Mouse (Mus musculus): ENCODE results near the gene Card19. TPM values are rescaled to one million over a fixed set of nuclear protein-coding genes. Genes with fewer than 3 reads are reported as not detected.
A peak's percentile ranks its signal among the peaks of the same experiment; 100 is the strongest.

Gene Card19
- polyA plus RNA-seq, 1 experiment from 2014 or later: 36.8 TPM

GRCm38 (mm10) chr13:49180274-49180673 lies 35.6 kb downstream of the Card19 start:
- H3K4me1 ChIP-seq: 0 out of 2 replicates have a peak, but pooled peaks cover 10% of the 10 kb centered on the region
- no peaks in the 10 kb centered on the region for H3K27me3 ChIP-seq
- no peaks in the 10 kb centered on the region for H3K36me3 ChIP-seq
- WGBS: 86% methylated on average over 5 of the region's 5 CpGs
- H3K4me2 ChIP-seq (replicated peaks): no peak overlapping the region
- no peak overlapping the region for H3K4me3 ChIP-seq
- H3K9me3 ChIP-seq (replicated peaks): 0 out of 2 replicates have a peak, but pooled peaks cover 3% of the 10 kb centered on the region
- no peak for ATAC-seq (ENCODE audit: low FRiP score)
- no peak overlapping the region for H3K9ac ChIP-seq
- H3K27ac ChIP-seq: no peak overlapping the region

GRCm38 (mm10) chr13:49178839-49179585 lies 36.8 kb downstream of the Card19 start:
- Histone ChIP-seq H3K27ac (peak overlapping the region; percentile 36; the same call in 1 of the 2 replicates), H3K9me3 (replicated peaks) (0 out of 2 replicates have a peak, but pooled peaks cover 2% of the 10 kb centered on the region)
- peak; percentile 70 for ATAC-seq (ENCODE audit: low FRiP score)

GRCm38 (mm10) chr13:49175509-49175908 lies 40.3 kb downstream of the Card19 start:
- Histone ChIP-seq H3K36me3 (no peaks in the 10 kb centered on the region), H3K4me1 (0 out of 2 replicates have a peak, but pooled peaks cover 8% of the 10 kb centered on the region), H3K9ac (no peak overlapping the region), H3K4me3 (no peak overlapping the region), H3K9me3 (replicated peaks) (no peaks in the 10 kb centered on the region), H3K27me3 (0 out of 2 replicates have a peak, but pooled peaks cover 3% of the 10 kb centered on the region), H3K4me2 (replicated peaks) (no peak overlapping the region), H3K27ac (no peak overlapping the region)
- ATAC-seq (ENCODE audit: low FRiP score): no peak
- WGBS: 76% methylated on average over 10 of the region's 10 CpGs

More at GRCm38 (mm10) chr13:49178839-49179585, 36.8 kb downstream of the Card19 start:
- 63% methylated on average over 19 of the region's 19 CpGs for WGBS
- Histone ChIP-seq H3K36me3 (no peaks in the 10 kb centered on the region), H3K9ac (no peak overlapping the region), H3K4me1 (0 out of 2 replicates have a peak, but pooled peaks cover 10% of the 10 kb centered on the region), H3K27me3 (0 out of 2 replicates have a peak, but pooled peaks cover 3% of the 10 kb centered on the region), H3K4me2 (replicated peaks) (no peak overlapping the region), H3K4me3 (no peak overlapping the region)

GRCm38 (mm10) chr13:49172971-49173596 lies 42.8 kb downstream of the Card19 start:
- H3K27me3 ChIP-seq: 0 out of 2 replicates have a peak, but pooled peaks cover 3% of the 10 kb centered on the region
- 9% methylated on average over 12 of the region's 12 CpGs for WGBS
- ATAC-seq (ENCODE audit: low FRiP score): peak; percentile 68

GRCm38 (mm10) chr13:49172335-49172734 lies 43.5 kb downstream of the Card19 start:
- 86% methylated on average over 7 of the region's 7 CpGs for WGBS
- no peak overlapping the region for H3K27ac ChIP-seq
- H3K27me3 ChIP-seq: 0 out of 2 replicates have a peak, but pooled peaks cover 3% of the 10 kb centered on the region
- H3K4me2 ChIP-seq (replicated peaks): no peak overlapping the region
- no peaks in the 10 kb centered on the region for H3K36me3 ChIP-seq
- ATAC-seq (ENCODE audit: low FRiP score): no peak
- no peak overlapping the region for H3K9ac ChIP-seq
- H3K9me3 ChIP-seq (replicated peaks): no peaks in the 10 kb centered on the region
- H3K4me3 ChIP-seq: no peak overlapping the region
- H3K4me1 ChIP-seq: no peaks in the 10 kb centered on the region

More at GRCm38 (mm10) chr13:49172971-49173596, 42.8 kb downstream of the Card19 start:
- Histone ChIP-seq H3K9me3 (replicated peaks) (no peaks in the 10 kb centered on the region), H3K36me3 (no peaks in the 10 kb centered on the region), H3K4me2 (replicated peaks) (no peak overlapping the region), H3K4me1 (no peaks in the 10 kb centered on the region), H3K4me3 (no peak overlapping the region), H3K9ac (no peak overlapping the region), H3K27ac (no peak overlapping the region)

- 70% methylated on average over 1 of the region's 1 CpGs for WGBS
- Histone ChIP-seq H3K27me3 (0 out of 2 replicates have a peak, but pooled peaks cover 3% of the 10 kb centered on the region), H3K9me3 (replicated peaks) (no peaks in the 10 kb centered on the region), H3K4me1 (no peaks in the 10 kb centered on the region), H3K36me3 (no peaks in the 10 kb centered on the region), H3K4me2 (replicated peaks) (no peak overlapping the region), H3K9ac (no peak overlapping the region), H3K27ac (no peak overlapping the region), H3K4me3 (no peak overlapping the region)
- no peak for ATAC-seq (ENCODE audit: low FRiP score)
These were observed 44.1 kb downstream of the Card19 start for GRCm38 (mm10) chr13:49171729-49172128.

- no peaks in the 10 kb centered on the region for H3K36me3 ChIP-seq
- H3K4me2 ChIP-seq (replicated peaks): no peak overlapping the region
- H3K9me3 ChIP-seq (replicated peaks): no peaks in the 10 kb centered on the region
- 0 out of 2 replicates have a peak, but pooled peaks cover 3% of the 10 kb centered on the region for H3K27me3 ChIP-seq
- H3K27ac ChIP-seq: no peak overlapping the region
- 88% methylated on average over 11 of the region's 11 CpGs for WGBS
- ATAC-seq (ENCODE audit: low FRiP score): no peak
- H3K9ac ChIP-seq: no peak overlapping the region
- H3K4me3 ChIP-seq: no peak overlapping the region
- no peaks in the 10 kb centered on the region for H3K4me1 ChIP-seq
These were observed 45.2 kb downstream of the Card19 start for GRCm38 (mm10) chr13:49170623-49171022.

- Histone ChIP-seq H3K4me2 (replicated peaks) (no peak overlapping the region), H3K9ac (no peak overlapping the region), H3K4me3 (no peak overlapping the region), H3K9me3 (replicated peaks) (no peaks in the 10 kb centered on the region), H3K4me1 (no peaks in the 10 kb centered on the region), H3K27ac (no peak overlapping the region), H3K27me3 (0 out of 2 replicates have a peak, but pooled peaks cover 3% of the 10 kb centered on the region), H3K36me3 (no peaks in the 10 kb centered on the region)
- peak; percentile 45; the same call in 1 of the 2 replicates for ATAC-seq (ENCODE audit: low FRiP score)
- WGBS: 20% methylated on average over 17 of the region's 17 CpGs
These were observed 46.2 kb downstream of the Card19 start for GRCm38 (mm10) chr13:49169448-49170207.

- H3K36me3 ChIP-seq: no peaks in the 10 kb centered on the region
- H3K27me3 ChIP-seq: no peaks in the 10 kb centered on the region
- H3K4me3 ChIP-seq: no peak overlapping the region
- H3K4me2 ChIP-seq (replicated peaks): no peak overlapping the region
- ATAC-seq (ENCODE audit: low FRiP score): no peak
- H3K9me3 ChIP-seq (replicated peaks): no peaks in the 10 kb centered on the region
- no peaks in the 10 kb centered on the region for H3K4me1 ChIP-seq
- no peak overlapping the region for H3K27ac ChIP-seq
- 80% methylated on average over 9 of the region's 9 CpGs for WGBS
- H3K9ac ChIP-seq: no peak overlapping the region
These were observed 48.8 kb downstream of the Card19 start for GRCm38 (mm10) chr13:49167081-49167480.

GRCm38 (mm10) chr13:49163645-49164044 lies 52.2 kb downstream of the Card19 start:
- ATAC-seq (ENCODE audit: low FRiP score): no peak
- Histone ChIP-seq H3K4me3 (no peak overlapping the region), H3K9ac (no peak overlapping the region), H3K27ac (no peak overlapping the region), H3K9me3 (replicated peaks) (no peaks in the 10 kb centered on the region), H3K4me2 (replicated peaks) (no peak overlapping the region), H3K4me1 (no peaks in the 10 kb centered on the region), H3K27me3 (no peaks in the 10 kb centered on the region), H3K36me3 (no peaks in the 10 kb centered on the region)
- 79% methylated on average over 7 of the region's 7 CpGs for WGBS

- WGBS: 72% methylated on average over 4 of the region's 4 CpGs
- Histone ChIP-seq H3K27ac (no peak overlapping the region), H3K36me3 (no peaks in the 10 kb centered on the region), H3K4me2 (replicated peaks) (no peak overlapping the region), H3K9ac (no peak overlapping the region), H3K4me3 (no peak overlapping the region), H3K27me3 (no peaks in the 10 kb centered on the region), H3K9me3 (replicated peaks) (no peaks in the 10 kb centered on the region), H3K4me1 (no peaks in the 10 kb centered on the region)
- ATAC-seq (ENCODE audit: low FRiP score): no peak
These were observed 53.1 kb downstream of the Card19 start for GRCm38 (mm10) chr13:49162722-49163121.

GRCm38 (mm10) chr13:49161236-49161635 lies 54.6 kb downstream of the Card19 start:
- Histone ChIP-seq H3K9me3 (replicated peaks) (no peaks in the 10 kb centered on the region; the same call in 1 of the 2 replicates), H3K4me3 (no peak overlapping the region), H3K36me3 (no peaks in the 10 kb centered on the region), H3K27ac (no peak overlapping the region), H3K4me2 (replicated peaks) (no peak overlapping the region), H3K4me1 (no peaks in the 10 kb centered on the region), H3K27me3 (no peaks in the 10 kb centered on the region), H3K9ac (no peak overlapping the region)
- WGBS: 74% methylated on average over 2 of the region's 2 CpGs
- ATAC-seq (ENCODE audit: low FRiP score): no peak

Data from hindbrain, embryonic 12.5 days (tissue).